Comparison of ENCODE assay signal across 8 mouse cellular contexts in genomic region chr12:100241911-100242796, GRCm38 (mm10). TPM values are rescaled to one million over a fixed set of nuclear protein-coding genes. Genes with fewer than 3 reads are reported as not detected.
DNase-seq lines count a peak whose midpoint lies in the region; ATAC-seq and TF ChIP-seq lines count a peak whose summit lies in the region.

No protein-coding gene starts in this region.

- DNase-seq in CD4-positive, CD25-positive, alpha-beta regulatory T cell, adult 2 months (ENCODE audit: low read depth, low spot score): peak; percentile 26
- peak; percentile 86 for DNase-seq in limb, embryonic 14.5 days (ENCODE audit: low spot score)
- DNase-seq in stomach, postnatal 0 days (ENCODE audit: low spot score): peak; percentile 44

- peak overlapping the region; percentile 44 for H3K4me2 ChIP-seq in embryonic facial prominence, embryonic 15.5 days (replicated peaks)
- H3K4me2 ChIP-seq in heart, embryonic 12.5 days: peak overlapping the region; percentile 66
- peak overlapping the region; percentile 40 for H3K4me2 ChIP-seq in kidney, embryonic 14.5 days (replicated peaks; ENCODE audit: low read depth, low read length)
- peak overlapping the region; percentile 48 for H3K4me2 ChIP-seq in limb, embryonic 14.5 days (replicated peaks; ENCODE audit: low read depth, low read length, severe bottlenecking)
- peak overlapping the region; percentile 50 for H3K4me2 ChIP-seq in midbrain, embryonic 15.5 days
- peak overlapping the region; percentile 21 for H3K4me2 ChIP-seq in stomach, postnatal 0 days (replicated peaks; ENCODE audit: low read depth)

- no peak for TF ChIP-seq EP300 in stomach, postnatal 0 days (optimal IDR thresholded peaks at IDR 0.05)

- H3K27ac ChIP-seq in embryonic facial prominence, embryonic 15.5 days (replicated peaks): no peak overlapping the region
- H3K27ac ChIP-seq in heart, embryonic 12.5 days (ENCODE audit: poor library complexity, severe bottlenecking): no peak overlapping the region
- H3K27ac ChIP-seq in kidney, embryonic 14.5 days (ENCODE audit: low read depth, low read length): no peak overlapping the region
- no peak overlapping the region for H3K27ac ChIP-seq in limb, embryonic 14.5 days (replicated peaks; ENCODE audit: low read depth, low read length)
- peak overlapping the region; percentile 83 for H3K27ac ChIP-seq in midbrain, embryonic 15.5 days
- H3K27ac ChIP-seq in stomach, postnatal 0 days (replicated peaks): no peak overlapping the region

- H3K27me3 ChIP-seq in embryonic facial prominence, embryonic 15.5 days: no peaks in the 10 kb centered on the region
- H3K27me3 ChIP-seq in heart, embryonic 12.5 days (replicated peaks): no peaks in the 10 kb centered on the region
- H3K27me3 ChIP-seq in kidney, embryonic 14.5 days (ENCODE audit: control insufficient read depth, insufficient read depth, low read length): no peaks in the 10 kb centered on the region
- H3K27me3 ChIP-seq in limb, embryonic 14.5 days (ENCODE audit: control insufficient read depth, insufficient read depth, low read length): no peaks in the 10 kb centered on the region
- H3K27me3 ChIP-seq in midbrain, embryonic 15.5 days (replicated peaks): no peaks in the 10 kb centered on the region
- no peaks in the 10 kb centered on the region for H3K27me3 ChIP-seq in stomach, postnatal 0 days (ENCODE audit: control insufficient read depth, insufficient read depth, low read length)

- H3K4me3 ChIP-seq in embryonic facial prominence, embryonic 15.5 days (replicated peaks): peak overlapping the region; percentile 24
- peak overlapping the region; percentile 34 for H3K4me3 ChIP-seq in heart, embryonic 12.5 days
- peak overlapping the region; percentile 17; the same call in 1 of the 2 replicates for H3K4me3 ChIP-seq in kidney, embryonic 14.5 days (ENCODE audit: low read length)
- H3K4me3 ChIP-seq in limb, embryonic 14.5 days (replicated peaks; ENCODE audit: low read length): peak overlapping the region; percentile 20
- H3K4me3 ChIP-seq in midbrain, embryonic 15.5 days: peak overlapping the region; percentile 9
- H3K4me3 ChIP-seq in stomach, postnatal 0 days (ENCODE audit: low read depth, low read length): no peak overlapping the region

- H3K4me1 ChIP-seq in embryonic facial prominence, embryonic 15.5 days: no peaks in the 10 kb centered on the region
- no peaks in the 10 kb centered on the region for H3K4me1 ChIP-seq in heart, embryonic 12.5 days (replicated peaks)
- H3K4me1 ChIP-seq in kidney, embryonic 14.5 days (ENCODE audit: control insufficient read depth, insufficient read depth, low read length): no peaks in the 10 kb centered on the region
- no peaks in the 10 kb centered on the region; the same call in 1 of the 2 replicates for H3K4me1 ChIP-seq in limb, embryonic 14.5 days (ENCODE audit: control insufficient read depth, insufficient read depth, low read length)
- peaks cover 29% of the 10 kb centered on the region for H3K4me1 ChIP-seq in midbrain, embryonic 15.5 days
- no peaks in the 10 kb centered on the region for H3K4me1 ChIP-seq in stomach, postnatal 0 days (replicated peaks; ENCODE audit: control insufficient read depth, insufficient read depth)

- no peaks in the 10 kb centered on the region for H3K36me3 ChIP-seq in embryonic facial prominence, embryonic 15.5 days
- H3K36me3 ChIP-seq in heart, embryonic 12.5 days: no peaks in the 10 kb centered on the region
- H3K36me3 ChIP-seq in kidney, embryonic 14.5 days (ENCODE audit: control insufficient read depth, insufficient read depth, low read length): no peaks in the 10 kb centered on the region
- no peaks in the 10 kb centered on the region for H3K36me3 ChIP-seq in limb, embryonic 14.5 days (ENCODE audit: control insufficient read depth, insufficient read depth, low read length)
- H3K36me3 ChIP-seq in midbrain, embryonic 15.5 days (replicated peaks): no peaks in the 10 kb centered on the region
- H3K36me3 ChIP-seq in stomach, postnatal 0 days (ENCODE audit: control insufficient read depth, insufficient read depth, low read length): no peaks in the 10 kb centered on the region

- no peak for TF ChIP-seq CTCF in stomach, postnatal 0 days (IDR thresholded peaks at IDR 0.05; ENCODE audit: low read depth)

- no peak overlapping the region for H3K9ac ChIP-seq in embryonic facial prominence, embryonic 15.5 days
- peak overlapping the region; percentile 19; the same call in 1 of the 2 replicates for H3K9ac ChIP-seq in heart, embryonic 12.5 days
- H3K9ac ChIP-seq in kidney, embryonic 14.5 days (ENCODE audit: low read depth, low read length): no peak overlapping the region
- peak overlapping the region; percentile 25; the same call in 1 of the 2 replicates for H3K9ac ChIP-seq in limb, embryonic 14.5 days (ENCODE audit: low read depth, low read length, severe bottlenecking)
- H3K9ac ChIP-seq in midbrain, embryonic 15.5 days: no peak overlapping the region
- H3K9ac ChIP-seq in stomach, postnatal 0 days (ENCODE audit: low read length): no peak overlapping the region

- ATAC-seq in CD4-positive, CD25-positive, alpha-beta regulatory T cell, adult 4 months: no peak
- peak; percentile 85 for ATAC-seq in embryonic facial prominence, embryonic 15.5 days (ENCODE audit: insufficient number of reproducible peaks, low FRiP score, low TSS enrichment, low read depth)
- peak; percentile 74; the same call in 1 of the 2 replicates for ATAC-seq in heart, embryonic 12.5 days (ENCODE audit: insufficient number of reproducible peaks, low FRiP score)
- ATAC-seq in kidney, embryonic 14.5 days (ENCODE audit: low FRiP score, low TSS enrichment): peak; percentile 94; the same call in 1 of the 2 replicates
- peak; percentile 98 for ATAC-seq in limb, embryonic 14.5 days (ENCODE audit: low FRiP score, low read depth)
- peak; percentile 92 for ATAC-seq in midbrain, embryonic 15.5 days (replicated peaks)
- peak; percentile 85 for ATAC-seq in stomach, postnatal 0 days (ENCODE audit: low FRiP score, low TSS enrichment)

- no peak for TF ChIP-seq POLR2A in limb, embryonic 14.5 days (IDR thresholded peaks at IDR 0.05; ENCODE audit: borderline replicate concordance, extremely low read depth, insufficient read depth, insufficient read length)

- no peaks in the 10 kb centered on the region for H3K9me3 ChIP-seq in embryonic facial prominence, embryonic 15.5 days (replicated peaks)
- no peaks in the 10 kb centered on the region for H3K9me3 ChIP-seq in heart, embryonic 12.5 days (replicated peaks)
- no peaks in the 10 kb centered on the region for H3K9me3 ChIP-seq in kidney, embryonic 14.5 days (ENCODE audit: control insufficient read depth, low read length)
- H3K9me3 ChIP-seq in limb, embryonic 14.5 days (ENCODE audit: control insufficient read depth, low read length): no peaks in the 10 kb centered on the region
- H3K9me3 ChIP-seq in midbrain, embryonic 15.5 days: no peaks in the 10 kb centered on the region
- H3K9me3 ChIP-seq in stomach, postnatal 0 days (ENCODE audit: control insufficient read depth, low read length): no peaks in the 10 kb centered on the region

- 6% methylated on average over 22 of the region's 22 CpGs for WGBS in embryonic facial prominence, embryonic 15.5 days
- WGBS in heart, embryonic 12.5 days: 11% methylated on average over 22 of the region's 22 CpGs
- WGBS in kidney, embryonic 14.5 days: 12% methylated on average over 22 of the region's 22 CpGs
- WGBS in limb, embryonic 14.5 days: 6% methylated on average over 22 of the region's 22 CpGs
- WGBS in midbrain, embryonic 15.5 days: 9% methylated on average over 22 of the region's 22 CpGs
- whole genome bisulfite sequencing in stomach, postnatal 0 days: 11% methylated on average over 22 of the region's 22 CpGs

RNA-seq across cellular contexts. Expression of gene Calm1, which starts 42.9 kb away (rescaled TPM):
- polyA plus RNA-seq in CD4-positive, CD25-positive, alpha-beta regulatory T cell, adult 4 months (2017; shearing (Covaris generic)): 1,000 to 10,000 TPM; 1,192 to 2,031 TPM
- polyA plus RNA-seq in embryonic facial prominence, embryonic 15.5 days (2015; fragmentation: Nextera tagmentation; extraction: Ambion mirVana): 1,372 and 1,471 TPM in 2 replicates
- polyA plus RNA-seq in heart, embryonic 12.5 days (2016; fragmentation: Nextera tagmentation; extraction: Ambion mirVana): 849 and 887 TPM in 2 replicates
- 1,237 and 1,509 TPM in 2 replicates for polyA plus RNA-seq in kidney, embryonic 14.5 days (2014; fragmentation: Nextera tagmentation; extraction: Ambion mirVana)
- 306 and 318 TPM in 2 replicates for polyA plus RNA-seq in limb, embryonic 14.5 days (2012; rRNA removed)
- polyA plus RNA-seq in limb, embryonic 14.5 days (2014; fragmentation: Nextera tagmentation; extraction: Ambion mirVana): 1,221 and 1,299 TPM in 2 replicates
- polyA plus RNA-seq in midbrain, embryonic 15.5 days (2015; fragmentation: Nextera tagmentation; extraction: Ambion mirVana): 2,307 and 2,436 TPM in 2 replicates
- 1,956 and 2,116 TPM in 2 replicates for polyA plus RNA-seq in stomach, postnatal 0 days (2015; fragmentation: Nextera tagmentation; extraction: Ambion mirVana)

Comparison
In these comparisons a context has a peak if more than half of its experiments do, and no peak if none do; other contexts are left out.
1. DNase-seq: peak in every context shown above with its lines; median percentile 86 in limb, embryonic 14.5 days; 44 in stomach, postnatal 0 days; 26 in CD4-positive, CD25-positive, alpha-beta regulatory T cell, adult 2 months.
2. H3K9ac ChIP-seq: peak in heart, embryonic 12.5 days (single experiment) and limb, embryonic 14.5 days (single experiment); none in embryonic facial prominence, embryonic 15.5 days (single experiment), kidney, embryonic 14.5 days (single experiment), midbrain, embryonic 15.5 days (single experiment) and stomach, postnatal 0 days (single experiment).
3. Peak in every context shown above with its lines, with median percentiles within 50 percentile points of each other: H3K4me2 ChIP-seq.